Mouse (Mus musculus): ENCODE data around the gene Capn5.
A peak's percentile ranks its signal among the peaks of the same experiment; 100 is the strongest.
"Not testable (repeated sequence)": the region's sequence is repeated elsewhere in the genome, so short reads cannot be mapped to it uniquely, and the experiment has no call there.

The Capn5 gene

GRCm38 (mm10) chr7:98177929-98178559 lies at the start of gene Capn5:
TSS of gene Capn5 (minus strand) at chr7:98178274.
- peak in 1 of 2 experiments; percentile 43 for DNase-seq (ENCODE audit: low spot score in 2 of 2)

- no peak for DNase-seq (ENCODE audit: low spot score in 2 of 2)
Observed at GRCm38 (mm10) chr7:98223796-98224195, 45.7 kb upstream of the Capn5 start.

GRCm38 (mm10) chr7:98216713-98217112 lies 38.6 kb upstream of the Capn5 start:
- no peak for DNase-seq (ENCODE audit: low spot score in 2 of 2)

GRCm38 (mm10) chr7:98202946-98203345 lies 24.9 kb upstream of the Capn5 start:
- DNase-seq (ENCODE audit: low spot score in 2 of 2) = no peak

- no peak for DNase-seq (ENCODE audit: low spot score in 2 of 2)
Observed at GRCm38 (mm10) chr7:98201493-98202028, 23.5 kb upstream of the Capn5 start.

GRCm38 (mm10) chr7:98200396-98200795 lies 22.3 kb upstream of the Capn5 start:
- DNase-seq (ENCODE audit: low spot score in 2 of 2) = no peak

GRCm38 (mm10) chr7:98199381-98199780 lies 21.3 kb upstream of the Capn5 start, which contains the start of gene B3gnt6:
TSS of gene B3gnt6 (minus strand) at chr7:98199481.
- no peak for DNase-seq (ENCODE audit: low spot score in 2 of 2)

- no peak for DNase-seq (ENCODE audit: low spot score in 2 of 2)
Observed at GRCm38 (mm10) chr7:98195151-98195801, 17.2 kb upstream of the Capn5 start.

GRCm38 (mm10) chr7:98194026-98194792 lies 16.1 kb upstream of the Capn5 start:
- DNase-seq (ENCODE audit: low spot score in 2 of 2) = no peak

GRCm38 (mm10) chr7:98193515-98194025 lies 15.5 kb upstream of the Capn5 start:
- no peak for DNase-seq (ENCODE audit: low spot score in 2 of 2)

- DNase-seq (ENCODE audit: low spot score in 2 of 2) = no peak
Observed at GRCm38 (mm10) chr7:98191571-98192250, 13.6 kb upstream of the Capn5 start.

GRCm38 (mm10) chr7:98190578-98190977 lies 12.5 kb upstream of the Capn5 start:
- DNase-seq (ENCODE audit: low spot score in 2 of 2) = no peak

- DNase-seq (ENCODE audit: low spot score in 2 of 2) = no peak
Observed at GRCm38 (mm10) chr7:98189745-98190144, 11.7 kb upstream of the Capn5 start.

- no peak for DNase-seq (ENCODE audit: low spot score in 2 of 2)
Observed at GRCm38 (mm10) chr7:98188680-98189079, 10.6 kb upstream of the Capn5 start.

GRCm38 (mm10) chr7:98188238-98188637 lies 10.2 kb upstream of the Capn5 start:
- DNase-seq (ENCODE audit: low spot score in 2 of 2) = no peak

- DNase-seq (ENCODE audit: low spot score in 2 of 2) = not testable (repeated sequence)
Observed at GRCm38 (mm10) chr7:98187332-98187731, 9.3 kb upstream of the Capn5 start.

GRCm38 (mm10) chr7:98186637-98187036 lies 8.6 kb upstream of the Capn5 start:
- DNase-seq (ENCODE audit: low spot score in 2 of 2) = no peak

GRCm38 (mm10) chr7:98185326-98185725 lies 7.3 kb upstream of the Capn5 start:
- DNase-seq (ENCODE audit: low spot score in 2 of 2) = no peak

- no peak for DNase-seq (ENCODE audit: low spot score in 2 of 2)
Observed at GRCm38 (mm10) chr7:98178560-98179231, 622 bp upstream of the Capn5 start.

GRCm38 (mm10) chr7:98177566-98177928 lies 527 bp downstream of the Capn5 start:
- no peak for DNase-seq (ENCODE audit: low spot score in 2 of 2)

- no peak for DNase-seq (ENCODE audit: low spot score in 2 of 2)
Observed at GRCm38 (mm10) chr7:98177071-98177485, 996 bp downstream of the Capn5 start.

All from urinary bladder, postnatal 4 days (tissue).